Mouse (Mus musculus) liver, embryonic 14.5 days (tissue): ENCODE results near the gene Tango6. TPM values are rescaled to one million over a fixed set of nuclear protein-coding genes. Genes with fewer than 3 reads are reported as not detected.

Experiments used
- ATAC-seq: fragments of 200-750 bp; cut with Nextera tagmentation; 2 replicates; pipeline ENCODE4 v1.8.0; 2017; ENCODE audit warnings: moderate number of reproducible peaks, mild to moderate bottlenecking, moderate library complexity; ENCODE audit not compliant: insufficient read depth
- DNase-seq, 3 experiments: peaks; one replicate each; pipeline ENCODE4 v3.0.0-alpha.2; 2012 to 2013; ENCODE audit warnings: low read depth in 3 of 3, low spot score in 3 of 3
- H3K27ac ChIP-seq: fragments of 300-500 bp; sonication (generic); 2 replicates; pipeline ENCODE4 v1.5.1; 2014; ENCODE audit warnings: moderate library complexity, mild to moderate bottlenecking, control low read depth, inconsistent platforms
- H3K27me3 ChIP-seq: fragments of 300-500 bp; sonication (generic); 2 replicates; pipeline ENCODE4 v1.6.1; 2014; ENCODE audit warnings: mild to moderate bottlenecking, low read length, moderate library complexity; ENCODE audit not compliant: control insufficient read depth, insufficient read depth
- H3K36me3 ChIP-seq: fragments of 300-500 bp; sonication (generic); replicated peaks from 2 replicates; pipeline ENCODE4 v1.6.1; 2014; ENCODE audit warnings: low read depth; ENCODE audit not compliant: control insufficient read depth, insufficient read depth
- H3K4me1 ChIP-seq, 2 experiments: fragments of 200-500 bp in 1 of 2; fragments of 300-500 bp in 1 of 2; sonication (generic) in 1 of 2; replicated peaks; 2 replicates each; pipeline ENCODE4 v1.6.1; 2012 to 2014; ENCODE audit warnings: antibody characterized with exemption in 1 of 2, inconsistent platforms in 1 of 2, low read length in 1 of 2; ENCODE audit not compliant: control insufficient read depth in 2 of 2, insufficient read depth in 2 of 2
- H3K4me2 ChIP-seq: fragments of 300-500 bp; sonication (generic); 2 replicates; pipeline ENCODE4 v1.6.1; 2014; ENCODE audit warnings: low read depth, mild to moderate bottlenecking, control low read depth, moderate library complexity
- H3K4me3 ChIP-seq, 2 experiments: fragments of 200-500 bp in 1 of 2; fragments of 300-500 bp in 1 of 2; sonication (generic) in 1 of 2; 2 replicates each; pipeline ENCODE4 v1.5.1; 2012 to 2014; ENCODE audit warnings: low read depth in 2 of 2, low read length in 2 of 2, mild to moderate bottlenecking in 2 of 2, control low read depth in 1 of 2, inconsistent platforms in 1 of 2, moderate library complexity in 1 of 2; ENCODE audit not compliant: insufficient read depth in 1 of 2
- H3K9ac ChIP-seq: fragments of 300-500 bp; sonication (generic); replicated peaks from 2 replicates; pipeline ENCODE4 v1.6.1; 2014; ENCODE audit warnings: mild to moderate bottlenecking, control low read depth, moderate library complexity
- H3K9me3 ChIP-seq: fragments of 300-500 bp; sonication (generic); 2 replicates; pipeline ENCODE4 v1.6.1; 2016; ENCODE audit warnings: low read length, mixed read lengths; ENCODE audit not compliant: control insufficient read depth
- CTCF ChIP-seq: IDR thresholded peaks from 2 replicates; pipeline ENCODE4 v1.5.1; 2016; ENCODE audit warnings: antibody characterized with exemption, low read depth, control low read depth
- EP300 ChIP-seq: IDR thresholded peaks from 2 replicates; pipeline ENCODE4 v1.6.1; 2016; ENCODE audit warnings: antibody characterized with exemption, low read depth
- WGBS: fragments of 180-500 bp; shearing (Covaris S2); extraction: QIAGEN DNeasy Blood & Tissue Kit; methylation state at CpG from one replicate; pipeline ENCODE4 v1.1.7; 2014; ENCODE audit not compliant: insufficient replicate concordance; 5-methylcytosine and 5-hydroxymethylcytosine counted together
- polyA plus RNA-seq, 2 experiments: library from polyadenylated mRNA; depleted of rRNA in 1 of 2; stranded (reverse) in 1 of 2; unstranded in 1 of 2; fragments of >200 nt; fragmentation: Nextera tagmentation in 1 of 2; extraction: Ambion mirVana in 1 of 2; gene quantifications; 2 replicates each; pipeline versions ENCODE4 v1.2.1 to v1.2.3; 2012 to 2014

Tango6 gene
- polyA plus RNA-seq, 2 experiments, result 1.7 to 2.6 TPM

DNA sequence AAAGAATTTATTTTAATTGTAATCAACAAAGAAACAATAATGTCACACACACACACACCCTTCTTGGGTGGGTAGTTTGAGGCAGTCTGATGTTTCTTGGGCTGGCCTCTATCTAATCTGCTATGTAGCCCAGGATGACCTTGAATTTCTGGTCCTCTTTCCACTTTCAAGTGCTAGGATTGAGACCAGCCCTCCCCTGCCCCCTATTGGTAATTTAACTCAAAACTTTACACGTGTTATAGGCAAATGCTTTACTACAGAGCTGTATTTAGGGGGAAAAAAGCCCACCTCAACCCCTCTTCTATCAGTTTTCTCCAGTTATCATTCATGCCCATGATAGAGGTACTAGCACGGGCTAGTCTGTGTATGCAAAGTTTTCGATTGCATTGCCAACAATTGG is 37.9 kb upstream of the Tango6 start:
- no peak for ATAC-seq
- no peak for TF ChIP-seq EP300
- TF ChIP-seq CTCF, result peak; percentile 16; the same call in 1 of the 2 replicates
- Histone ChIP-seq H3K4me2 (no peak overlapping the region), H3K4me3 (no peak overlapping the region), H3K27ac (no peak overlapping the region), H3K9me3 (no peaks in the 10 kb centered on the region), H3K4me1 (peaks cover 0 to 8% of the 10 kb centered on the region in 2 experiments; a peak in 2 of 4 replicates), H3K36me3 (no peaks in the 10 kb centered on the region), H3K27me3 (no peaks in the 10 kb centered on the region), H3K9ac (no peak overlapping the region)
- 51% methylated on average over 3 of the region's 3 CpGs for WGBS
- DNase-seq, result no peak

DNA sequence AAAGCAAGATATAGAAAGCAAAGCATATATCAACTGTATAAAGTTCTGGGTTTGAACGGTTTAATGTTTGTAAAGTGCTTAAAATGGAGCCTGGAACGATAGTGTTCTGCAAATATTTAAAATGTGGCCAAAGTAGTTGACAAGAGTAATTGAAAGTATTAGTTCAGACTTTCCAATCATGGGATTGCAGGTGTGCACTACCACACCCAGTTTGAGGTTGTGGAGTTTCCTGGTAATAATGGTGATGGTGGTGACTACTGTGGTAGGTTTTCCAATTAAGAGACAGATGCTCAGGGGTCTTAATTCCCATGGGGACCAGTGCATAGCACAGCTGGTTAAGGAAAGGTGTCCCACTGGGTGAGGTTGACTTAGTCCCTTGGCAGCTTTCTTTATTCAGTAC is 36.7 kb upstream of the Tango6 start:
- WGBS, result 69% methylated on average over 2 of the region's 2 CpGs
- H3K27me3 ChIP-seq, result no peaks in the 10 kb centered on the region
- no peak overlapping the region for H3K27ac ChIP-seq

DNA sequence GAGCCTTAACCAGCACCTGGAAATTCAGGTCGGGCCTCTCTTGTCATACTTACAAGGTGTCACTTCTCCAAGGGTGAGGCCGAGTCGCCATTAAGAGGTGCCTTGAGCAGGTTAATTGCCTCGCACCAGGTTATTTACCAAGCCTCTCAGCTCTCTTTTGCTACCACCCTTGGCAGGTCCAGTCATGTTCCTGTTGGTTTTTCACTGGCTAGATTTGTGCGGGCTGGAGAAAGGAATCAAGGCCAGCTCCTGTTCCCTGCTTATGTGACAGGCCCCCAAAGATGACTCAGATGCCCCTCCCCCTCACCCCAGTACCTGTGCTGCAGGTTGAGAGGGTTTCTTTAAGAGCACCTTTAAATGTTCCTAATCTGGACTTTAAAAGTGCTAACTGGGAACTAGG is 36.1 kb upstream of the Tango6 start:
- Histone ChIP-seq H3K27me3 (no peaks in the 10 kb centered on the region), H3K9ac (no peak overlapping the region), H3K36me3 (no peaks in the 10 kb centered on the region), H3K4me1 (peaks cover 0 to 3% of the 10 kb centered on the region in 2 experiments; a peak in 2 of 4 replicates), H3K4me3 (no peak overlapping the region), H3K27ac (no peak overlapping the region), H3K9me3 (no peaks in the 10 kb centered on the region), H3K4me2 (no peak overlapping the region)
- 64% methylated on average over 5 of the region's 5 CpGs for WGBS
- ATAC-seq, result no peak
- TF ChIP-seq CTCF, result no peak
- TF ChIP-seq EP300, result no peak
- DNase-seq, result no peak

More for the DNA sequence above, 36.7 kb upstream of the Tango6 start:
- ATAC-seq, result no peak
- Histone ChIP-seq H3K4me1 (peaks cover 0 to 5% of the 10 kb centered on the region in 2 experiments; a peak in 2 of 4 replicates), H3K9me3 (no peaks in the 10 kb centered on the region), H3K36me3 (no peaks in the 10 kb centered on the region), H3K4me3 (no peak overlapping the region), H3K4me2 (no peak overlapping the region), H3K9ac (no peak overlapping the region)
- TF ChIP-seq CTCF (no peak), EP300 (no peak)
- no peak for DNase-seq

DNA sequence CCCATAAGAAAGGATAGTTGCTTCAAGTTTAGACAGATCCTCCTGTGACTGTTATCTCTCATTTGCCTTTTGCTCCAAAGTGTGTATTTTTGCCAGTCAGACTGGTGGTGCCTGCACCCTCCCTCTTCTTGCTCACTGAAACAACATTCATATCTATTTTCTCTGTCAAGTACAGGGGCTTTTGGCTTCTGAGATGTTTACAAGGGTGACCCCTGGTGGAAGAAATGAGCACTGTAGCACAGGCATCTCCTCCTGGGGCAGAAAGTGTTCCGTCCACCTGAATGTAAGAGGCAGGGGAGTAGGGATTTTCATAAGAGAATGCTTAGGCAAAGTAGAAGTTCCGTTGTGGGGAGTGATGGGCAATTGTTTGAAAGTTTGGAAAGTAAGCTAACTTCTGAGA is 35.5 kb upstream of the Tango6 start:
- H3K4me2 ChIP-seq, result no peak overlapping the region
- DNase-seq (peak in 1 of 3 experiments; percentile 22), ATAC-seq (no peak)
- H3K36me3 ChIP-seq, result no peaks in the 10 kb centered on the region
- TF ChIP-seq EP300 (no peak), CTCF (peak; percentile 71)
- no peaks in the 10 kb centered on the region for H3K4me1 ChIP-seq
- no peak overlapping the region for H3K27ac ChIP-seq
- H3K9ac ChIP-seq, result no peak overlapping the region
- no peak overlapping the region for H3K4me3 ChIP-seq
- H3K9me3 ChIP-seq, result no peaks in the 10 kb centered on the region
- WGBS, result 25% methylated on average over 2 of the region's 2 CpGs
- H3K27me3 ChIP-seq, result no peaks in the 10 kb centered on the region

DNA sequence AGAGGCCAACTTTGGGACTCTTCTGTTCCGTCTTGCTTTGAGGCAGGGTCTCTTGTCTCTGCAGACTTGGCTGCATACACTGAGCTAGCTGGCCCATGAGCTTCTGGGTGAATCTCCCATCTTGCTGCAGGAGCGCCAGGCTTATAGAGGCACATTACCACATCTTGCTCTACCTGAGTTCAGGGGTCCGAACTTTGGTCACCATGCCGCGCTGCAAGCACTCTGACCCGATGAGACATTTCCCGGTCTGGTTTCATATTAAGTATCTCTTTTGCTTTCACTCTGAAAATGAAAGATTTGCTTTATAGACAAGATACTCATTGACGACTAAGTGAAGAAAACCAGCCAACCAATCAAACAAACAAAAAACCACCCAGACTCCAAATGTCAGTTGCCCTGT is 34.4 kb upstream of the Tango6 start:
- no peak overlapping the region for H3K4me2 ChIP-seq
- no peak for TF ChIP-seq EP300
- no peak for TF ChIP-seq CTCF
- no peak overlapping the region for H3K9ac ChIP-seq
- DNase-seq (no peak), ATAC-seq (no peak)
- no peaks in the 10 kb centered on the region for H3K4me1 ChIP-seq
- H3K27me3 ChIP-seq, result no peaks in the 10 kb centered on the region
- H3K9me3 ChIP-seq, result no peaks in the 10 kb centered on the region
- no peaks in the 10 kb centered on the region for H3K36me3 ChIP-seq
- H3K4me3 ChIP-seq, result no peak overlapping the region
- WGBS, result 71% methylated on average over 8 of the region's 8 CpGs
- no peak overlapping the region for H3K27ac ChIP-seq
